Mouse (Mus musculus): ENCODE measurements around the gene Dnajc10. TPM values are rescaled to one million over a fixed set of nuclear protein-coding genes. Genes with fewer than 3 reads are reported as not detected.
A peak's percentile ranks its signal among the peaks of the same experiment; 100 is the strongest.

The Dnajc10 gene
- 66.5 and 68.2 TPM in 2 replicates for polyA plus RNA-seq (2015; fragmentation: Nextera tagmentation; extraction: Ambion mirVana)

DNA sequence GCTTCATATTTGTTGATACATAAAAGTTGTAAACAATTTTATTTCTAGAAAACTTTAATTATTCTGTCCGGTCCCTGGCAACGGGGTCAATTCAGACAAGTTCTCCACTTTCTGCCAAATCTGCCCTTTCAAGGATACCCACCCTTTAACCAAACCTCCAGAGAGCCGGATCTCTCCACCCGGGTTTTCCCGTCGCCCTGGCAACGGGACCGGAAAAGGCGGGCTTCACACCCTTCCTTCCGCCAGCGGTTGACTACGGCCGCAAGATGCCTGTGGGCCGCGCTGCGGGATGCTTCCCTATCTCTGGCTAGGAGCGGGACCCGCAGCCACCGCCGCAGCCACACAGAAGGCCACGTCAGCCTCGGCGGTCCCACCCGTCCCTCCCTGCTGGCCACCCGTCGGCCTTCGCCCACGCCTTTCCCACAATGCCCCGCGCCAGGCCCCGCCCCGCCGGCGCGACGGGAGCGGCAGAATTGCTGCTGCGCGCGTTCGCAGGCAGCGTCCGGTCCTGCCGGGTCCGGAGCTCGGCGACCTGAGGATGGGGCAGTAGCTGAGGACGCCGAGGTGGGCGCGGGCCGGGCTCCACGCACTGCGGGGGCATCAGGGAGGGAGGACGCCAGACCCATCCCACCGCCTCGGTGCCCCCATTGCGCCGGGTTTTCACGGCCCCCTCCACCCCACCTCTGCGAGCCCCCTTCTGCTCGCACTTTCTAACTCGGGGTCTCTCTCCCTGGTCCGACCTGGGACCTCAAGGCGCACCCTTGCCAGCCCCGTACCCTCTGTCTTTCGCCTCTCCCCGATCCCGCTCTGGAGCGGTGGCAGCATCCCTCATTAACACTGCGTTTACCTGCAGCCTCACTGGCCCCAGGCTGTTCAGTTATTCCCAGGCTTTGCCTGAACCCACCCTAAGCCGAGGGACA is at the start of gene Dnajc10:
Dnajc10 (plus strand) TSS at position 225 of the 920 bp plus-strand sequence.
- peaks cover 3% of the 10 kb centered on the region; the same call in 1 of the 2 replicates for H3K4me1 ChIP-seq
- no peaks in the 10 kb centered on the region for H3K27me3 ChIP-seq
- H3K4me3 ChIP-seq (replicated peaks) = peak within 1 kb of the TSS; percentile 88
- ATAC-seq (ENCODE audit: insufficient number of reproducible peaks, low FRiP score, low TSS enrichment, low read depth) = peak; percentile 93
- WGBS = under 1% methylated on average over 72 of the region's 72 CpGs
- peak within 1 kb of the TSS; percentile 76 for H3K9ac ChIP-seq
- peaks cover 10% of the 10 kb centered on the region for H3K36me3 ChIP-seq
- peak within 1 kb of the TSS; percentile 56 for H3K4me2 ChIP-seq (replicated peaks)
- H3K9me3 ChIP-seq (replicated peaks) = no peaks in the 10 kb centered on the region
- peak within 1 kb of the TSS; percentile 93 for H3K27ac ChIP-seq (replicated peaks)

DNA sequence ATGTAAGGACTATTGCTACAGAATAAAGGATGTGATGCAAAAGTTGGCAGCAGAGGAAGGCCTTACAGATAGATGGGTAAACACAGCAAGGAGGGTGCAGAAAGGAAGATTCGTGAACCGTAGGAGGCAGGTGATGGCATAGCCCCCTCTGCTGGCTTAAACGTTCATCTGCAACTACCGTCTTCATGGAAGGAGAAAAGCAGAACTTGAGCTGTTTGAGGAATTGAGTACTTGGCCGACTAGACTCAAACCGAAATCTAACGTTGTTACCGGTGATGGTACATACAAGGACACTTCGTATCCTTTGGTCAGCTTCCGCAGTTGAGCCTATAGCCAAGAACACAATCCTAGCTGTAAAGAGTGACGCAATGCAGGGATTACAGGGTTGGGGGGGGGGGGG is 48.4 kb upstream of the Dnajc10 start:
- ATAC-seq (ENCODE audit: insufficient number of reproducible peaks, low FRiP score, low TSS enrichment, low read depth) = no peak
- H3K4me1 ChIP-seq = no peaks in the 10 kb centered on the region
- H3K9me3 ChIP-seq (replicated peaks) = no peaks in the 10 kb centered on the region
- H3K27ac ChIP-seq (replicated peaks) = no peak overlapping the region
- H3K4me2 ChIP-seq (replicated peaks) = peak overlapping the region; percentile 29
- H3K4me3 ChIP-seq (replicated peaks) = 0 out of 2 replicates have a peak overlapping the region, but pooled peaks have one; percentile 6
- no peaks in the 10 kb centered on the region for H3K27me3 ChIP-seq
- H3K9ac ChIP-seq = no peak overlapping the region
- 14% methylated on average over 11 of the region's 11 CpGs for WGBS
- H3K36me3 ChIP-seq = no peaks in the 10 kb centered on the region

DNA sequence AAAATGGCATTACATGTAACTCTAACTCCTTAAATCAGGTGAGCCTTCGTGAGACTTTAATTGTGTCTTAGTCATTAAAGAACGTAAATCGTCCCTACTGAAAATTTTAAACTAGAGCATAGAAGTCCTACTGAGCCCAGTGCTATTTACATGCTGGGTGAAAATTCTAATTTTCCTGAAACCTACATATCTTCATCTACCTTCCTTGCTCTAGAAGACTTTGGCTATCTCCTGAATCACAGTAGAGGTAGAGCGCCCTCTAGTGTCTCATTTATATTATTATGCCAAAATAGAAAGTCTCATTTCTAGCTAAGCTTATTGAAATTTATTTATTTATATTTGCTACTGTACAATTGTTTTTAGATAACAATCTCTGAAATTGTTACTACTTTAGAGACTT is 47.2 kb upstream of the Dnajc10 start:
- H3K4me2 ChIP-seq (replicated peaks) = no peak overlapping the region
- no peaks in the 10 kb centered on the region for H3K36me3 ChIP-seq
- no peak overlapping the region for H3K4me3 ChIP-seq (replicated peaks)
- no peaks in the 10 kb centered on the region for H3K27me3 ChIP-seq
- WGBS = 56% methylated on average over 4 of the region's 4 CpGs
- H3K27ac ChIP-seq (replicated peaks) = no peak overlapping the region
- H3K9ac ChIP-seq = no peak overlapping the region
- H3K4me1 ChIP-seq = no peaks in the 10 kb centered on the region
- H3K9me3 ChIP-seq (replicated peaks) = no peaks in the 10 kb centered on the region
- ATAC-seq (ENCODE audit: insufficient number of reproducible peaks, low FRiP score, low TSS enrichment, low read depth) = no peak

DNA sequence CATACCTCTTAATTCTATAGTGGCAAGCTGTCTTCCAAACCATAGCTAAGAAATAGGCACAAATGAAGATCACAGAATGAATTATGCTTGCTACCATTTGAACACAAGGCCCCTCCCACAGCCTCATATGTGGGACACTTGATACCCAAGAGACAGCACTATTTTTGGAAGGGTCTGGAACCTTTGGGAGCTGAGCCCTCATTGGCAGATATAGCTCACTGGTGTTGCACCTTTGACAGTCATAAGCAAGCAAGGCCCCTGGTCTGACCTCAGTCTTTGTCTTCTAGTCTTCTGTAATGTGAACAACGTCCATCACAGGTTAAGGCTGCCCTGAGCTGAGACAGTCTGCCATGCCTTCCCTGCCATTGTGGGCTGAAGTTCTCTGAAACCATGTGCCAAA is 43.8 kb upstream of the Dnajc10 start:
- Histone ChIP-seq H3K4me2 (replicated peaks) (no peak overlapping the region), H3K4me1 (no peaks in the 10 kb centered on the region), H3K4me3 (replicated peaks) (no peak overlapping the region), H3K36me3 (no peaks in the 10 kb centered on the region), H3K27me3 (no peaks in the 10 kb centered on the region), H3K9ac (no peak overlapping the region), H3K9me3 (replicated peaks) (no peaks in the 10 kb centered on the region), H3K27ac (replicated peaks) (no peak overlapping the region)
- 78% methylated on average over 1 of the region's 1 CpGs for WGBS
- ATAC-seq (ENCODE audit: insufficient number of reproducible peaks, low FRiP score, low TSS enrichment, low read depth) = no peak

DNA sequence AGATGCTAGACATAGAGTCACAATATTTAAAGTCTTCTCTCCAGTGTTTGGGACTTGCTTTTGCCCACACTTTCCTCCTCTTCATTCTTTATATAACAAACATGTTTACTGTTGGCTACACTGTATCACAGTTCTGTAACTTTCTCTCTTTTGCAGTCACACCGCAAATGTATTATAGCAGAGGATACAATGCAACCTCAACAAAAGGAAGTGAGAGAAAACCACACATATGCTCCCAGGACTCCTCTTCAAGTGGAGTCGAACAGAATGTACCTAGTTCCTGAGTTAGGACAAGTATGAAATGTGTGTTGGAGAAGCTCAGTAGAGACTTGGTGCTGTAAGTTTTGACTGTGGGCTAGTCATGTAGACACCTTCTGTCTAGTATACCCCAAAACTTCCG is 42.2 kb upstream of the Dnajc10 start:
- no peak overlapping the region for H3K9ac ChIP-seq
- WGBS = 88% methylated on average over 3 of the region's 3 CpGs
- H3K9me3 ChIP-seq (replicated peaks) = no peaks in the 10 kb centered on the region
- H3K4me2 ChIP-seq (replicated peaks) = no peak overlapping the region
- no peaks in the 10 kb centered on the region for H3K36me3 ChIP-seq
- H3K4me1 ChIP-seq = no peaks in the 10 kb centered on the region
- H3K27ac ChIP-seq (replicated peaks) = no peak overlapping the region
- ATAC-seq (ENCODE audit: insufficient number of reproducible peaks, low FRiP score, low TSS enrichment, low read depth) = no peak
- H3K4me3 ChIP-seq (replicated peaks) = no peak overlapping the region
- H3K27me3 ChIP-seq = no peaks in the 10 kb centered on the region

DNA sequence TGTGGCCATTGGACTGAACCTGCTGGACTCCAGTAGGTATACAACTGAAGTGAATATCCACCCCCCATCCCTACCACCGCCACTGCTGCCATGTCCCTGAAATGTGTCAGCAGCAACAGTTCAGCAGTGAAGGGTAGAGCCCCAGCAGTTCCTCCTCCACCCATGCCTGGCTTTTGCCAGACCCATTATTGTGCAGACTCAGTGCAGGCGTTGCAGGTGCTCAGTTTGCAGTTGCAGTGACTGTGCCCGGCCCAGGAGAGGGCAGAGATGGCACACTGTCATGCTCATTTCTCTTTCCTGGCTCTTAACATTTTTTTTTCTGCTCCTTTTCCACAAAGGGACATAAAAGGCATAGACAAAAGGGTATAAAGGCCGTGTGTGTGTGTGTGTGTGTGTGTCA is 41.5 kb upstream of the Dnajc10 start:
- WGBS = 75% methylated on average over 4 of the region's 4 CpGs
- ATAC-seq (ENCODE audit: insufficient number of reproducible peaks, low FRiP score, low TSS enrichment, low read depth) = no peak
- H3K36me3 ChIP-seq = no peaks in the 10 kb centered on the region
- no peak overlapping the region for H3K4me2 ChIP-seq (replicated peaks)
- no peak overlapping the region for H3K9ac ChIP-seq
- H3K4me3 ChIP-seq (replicated peaks) = no peak overlapping the region
- no peak overlapping the region for H3K27ac ChIP-seq (replicated peaks)
- no peaks in the 10 kb centered on the region for H3K27me3 ChIP-seq
- no peaks in the 10 kb centered on the region for H3K9me3 ChIP-seq (replicated peaks)
- H3K4me1 ChIP-seq = no peaks in the 10 kb centered on the region

DNA sequence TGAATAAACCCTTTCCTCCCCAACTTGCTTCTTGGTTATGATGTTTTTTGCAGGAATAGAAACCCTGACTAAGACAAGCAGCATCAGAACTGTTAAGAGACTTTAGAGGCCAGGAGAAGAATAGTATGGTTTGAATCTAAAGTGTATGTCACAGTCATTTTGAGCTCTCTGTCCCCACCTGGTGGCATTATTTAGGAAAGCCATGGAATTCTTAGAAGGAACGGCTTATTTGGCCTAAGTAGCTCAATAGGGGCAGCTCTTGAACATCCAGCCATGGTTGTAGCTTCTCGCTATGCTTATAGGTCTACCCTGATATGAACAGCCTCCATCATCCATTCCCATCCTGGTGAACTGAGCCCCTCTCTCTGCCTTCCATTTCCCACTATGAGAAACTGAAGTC is 40.1 kb upstream of the Dnajc10 start:
- Histone ChIP-seq H3K9ac (no peak overlapping the region), H3K36me3 (no peaks in the 10 kb centered on the region), H3K9me3 (replicated peaks) (no peaks in the 10 kb centered on the region), H3K4me3 (replicated peaks) (no peak overlapping the region), H3K27ac (replicated peaks) (no peak overlapping the region), H3K4me1 (no peaks in the 10 kb centered on the region), H3K27me3 (no peaks in the 10 kb centered on the region), H3K4me2 (replicated peaks) (no peak overlapping the region)
- ATAC-seq (ENCODE audit: insufficient number of reproducible peaks, low FRiP score, low TSS enrichment, low read depth) = no peak
- WGBS = 54% methylated on average over 2 of the region's 2 CpGs

DNA sequence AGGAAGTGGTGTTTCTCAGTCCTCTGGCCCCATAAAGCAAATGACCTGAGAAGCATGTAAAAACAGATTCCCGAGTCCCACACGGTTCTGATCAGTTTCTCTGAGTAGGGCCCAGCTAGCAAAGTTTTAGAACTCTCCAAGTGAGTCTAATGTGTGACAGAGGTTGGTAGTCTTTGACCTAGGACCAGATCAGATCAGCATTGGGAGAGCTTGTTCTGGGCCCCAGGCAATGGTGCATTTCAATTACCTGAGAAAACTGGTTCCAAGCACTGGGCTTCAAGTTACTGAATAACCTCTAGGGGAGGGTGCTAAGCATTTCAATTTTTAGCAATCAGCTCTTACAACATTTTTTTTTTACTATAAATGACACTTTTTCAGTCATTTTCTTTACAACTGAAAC is 33.1 kb upstream of the Dnajc10 start:
- no peak for ATAC-seq (ENCODE audit: insufficient number of reproducible peaks, low FRiP score, low TSS enrichment, low read depth)
- H3K36me3 ChIP-seq = no peaks in the 10 kb centered on the region

DNA sequence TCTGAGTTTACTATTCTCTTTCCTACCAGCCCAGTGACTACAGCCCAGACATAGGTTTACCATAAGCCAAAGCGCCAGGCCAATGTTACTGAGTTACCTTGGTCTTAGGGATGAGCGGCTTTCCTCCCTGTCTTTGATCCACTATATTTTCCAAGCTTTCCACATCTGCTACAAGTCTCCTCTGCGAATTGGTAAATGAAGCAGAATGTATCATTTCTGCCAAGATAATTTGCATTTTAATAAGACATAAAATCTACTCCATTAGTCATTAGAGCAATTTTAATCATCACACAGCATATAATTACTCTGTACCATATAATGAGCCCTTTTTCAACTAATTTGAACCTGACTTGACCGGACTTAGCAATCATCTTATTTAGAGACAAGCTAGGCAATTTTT is 28.9 kb upstream of the Dnajc10 start:
- no peaks in the 10 kb centered on the region for H3K9me3 ChIP-seq (replicated peaks)
- H3K4me2 ChIP-seq (replicated peaks) = no peak overlapping the region
- no peaks in the 10 kb centered on the region for H3K27me3 ChIP-seq
- H3K36me3 ChIP-seq = no peaks in the 10 kb centered on the region
- no peak overlapping the region for H3K27ac ChIP-seq (replicated peaks)
- H3K4me1 ChIP-seq = no peaks in the 10 kb centered on the region
- H3K9ac ChIP-seq = no peak overlapping the region
- no peak for ATAC-seq (ENCODE audit: insufficient number of reproducible peaks, low FRiP score, low TSS enrichment, low read depth)
- H3K4me3 ChIP-seq (replicated peaks) = no peak overlapping the region
- WGBS = 68% methylated on average over 4 of the region's 4 CpGs

More for the DNA sequence above, 33.1 kb upstream of the Dnajc10 start:
- no peak overlapping the region for H3K4me3 ChIP-seq (replicated peaks)
- no peaks in the 10 kb centered on the region for H3K4me1 ChIP-seq
- H3K9ac ChIP-seq = no peak overlapping the region
- H3K9me3 ChIP-seq (replicated peaks) = no peaks in the 10 kb centered on the region
- H3K27ac ChIP-seq (replicated peaks) = no peak overlapping the region
- no peak overlapping the region for H3K4me2 ChIP-seq (replicated peaks)
- 63% methylated on average over 2 of the region's 2 CpGs for WGBS
- no peaks in the 10 kb centered on the region for H3K27me3 ChIP-seq

DNA sequence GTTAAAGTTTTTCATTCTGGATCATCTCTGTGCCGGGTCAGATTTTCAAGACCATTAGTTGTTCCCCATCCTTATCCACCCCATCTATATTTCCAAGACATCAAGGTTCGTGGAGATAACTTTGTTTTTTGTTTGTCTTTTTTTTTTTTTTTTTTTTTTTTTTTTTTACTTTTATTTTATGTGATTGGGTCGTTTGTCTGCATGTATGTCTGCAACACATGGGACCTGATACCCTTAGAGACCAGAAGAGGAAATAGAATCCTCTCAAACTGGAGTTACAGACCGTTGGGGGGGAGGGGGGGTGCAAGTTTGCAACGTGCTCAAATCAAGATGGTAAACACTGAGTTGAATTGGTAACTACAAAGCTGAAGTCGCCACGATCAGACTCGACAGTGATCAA is 23.1 kb upstream of the Dnajc10 start, which contains the start of gene Prdx6b:
Prdx6b (plus strand) TSS at position 301 of the 400 bp plus-strand sequence.
- WGBS = 79% methylated on average over 8 of the region's 8 CpGs
- no peak within 1 kb of the TSS for H3K4me2 ChIP-seq (replicated peaks)
- H3K27me3 ChIP-seq = no peaks in the 10 kb centered on the region

DNA sequence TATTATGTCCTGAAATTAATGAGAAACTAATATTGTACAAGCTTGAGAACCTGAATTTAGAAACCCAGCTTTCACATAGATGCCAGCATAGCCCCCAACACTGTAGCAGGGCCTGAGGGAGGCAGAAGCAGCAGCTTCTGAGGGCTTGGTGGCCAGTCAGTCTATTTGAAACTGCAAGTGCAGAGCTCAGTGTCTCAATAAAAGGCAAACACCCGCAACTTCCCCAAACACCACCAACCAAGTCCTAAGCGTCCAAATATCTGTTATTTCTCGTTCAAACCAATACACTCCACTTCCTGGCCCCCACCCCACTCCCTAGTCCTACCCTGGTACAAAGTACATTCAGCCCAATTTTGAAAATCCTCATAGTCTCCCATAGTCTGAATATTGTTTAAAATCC is 16.9 kb upstream of the Dnajc10 start:
- H3K27ac ChIP-seq (replicated peaks) = no peak overlapping the region
- H3K9me3 ChIP-seq (replicated peaks) = no peaks in the 10 kb centered on the region
- WGBS = 68% methylated on average over 3 of the region's 3 CpGs
- no peak overlapping the region for H3K4me2 ChIP-seq (replicated peaks)
- no peak overlapping the region for H3K4me3 ChIP-seq (replicated peaks)
- H3K9ac ChIP-seq = no peak overlapping the region
- no peaks in the 10 kb centered on the region for H3K4me1 ChIP-seq
- no peaks in the 10 kb centered on the region for H3K27me3 ChIP-seq
- ATAC-seq (ENCODE audit: insufficient number of reproducible peaks, low FRiP score, low TSS enrichment, low read depth) = no peak
- no peaks in the 10 kb centered on the region for H3K36me3 ChIP-seq

More for the DNA sequence above, 23.1 kb upstream of the Dnajc10 start, which contains the start of gene Prdx6b:
- Histone ChIP-seq H3K36me3 (no peaks in the 10 kb centered on the region), H3K27ac (replicated peaks) (no peak within 1 kb of the TSS), H3K4me1 (no peaks in the 10 kb centered on the region), H3K9me3 (replicated peaks) (no peaks in the 10 kb centered on the region), H3K9ac (no peak within 1 kb of the TSS), H3K4me3 (replicated peaks) (no peak within 1 kb of the TSS)
- no peak for ATAC-seq (ENCODE audit: insufficient number of reproducible peaks, low FRiP score, low TSS enrichment, low read depth)

All from embryonic facial prominence, embryonic 15.5 days (tissue).